Mouse (Mus musculus): ENCODE data around the gene BC048562. TPM values are rescaled to one million over a fixed set of nuclear protein-coding genes. Genes with fewer than 3 reads are reported as not detected.

BC048562 gene
- polyA plus RNA-seq (2015; fragmentation: Nextera tagmentation; extraction: Ambion mirVana): not detected in 2 replicates

DNA sequence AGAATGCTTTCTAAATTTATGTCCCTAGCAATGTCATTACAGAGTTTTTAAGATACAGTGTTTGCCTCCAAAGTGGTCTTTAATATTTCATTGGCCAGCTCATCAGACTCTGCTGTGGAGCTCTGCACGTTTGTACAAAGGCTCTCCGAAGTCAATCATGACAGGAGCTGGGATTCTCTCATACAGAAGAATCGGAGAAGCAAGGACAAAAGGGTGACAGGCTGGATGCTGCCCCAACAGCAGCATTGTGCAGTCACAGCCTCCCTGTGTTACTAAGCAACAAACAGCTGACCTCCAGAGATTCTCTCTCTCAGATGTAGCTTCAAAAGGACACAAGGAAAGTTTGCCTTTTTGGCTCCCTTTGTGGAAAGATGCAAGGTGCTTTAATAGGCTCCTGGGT lies at the start of gene BC048562:
Gene BC048562, plus strand, starts transcription at position 301 of the 400 bp plus-strand sequence.
- Histone ChIP-seq H3K27ac (ENCODE audit: low read length) (no peak within 1 kb of the TSS), H3K4me3 (replicated peaks; ENCODE audit: low read length) (no peak within 1 kb of the TSS), H3K4me2 (ENCODE audit: low read depth, low read length) (no peak within 1 kb of the TSS), H3K4me1 (ENCODE audit: control insufficient read depth, insufficient read depth, low read length) (peaks cover 7% of the 10 kb centered on the region; the same call in 1 of the 2 replicates), H3K27me3 (ENCODE audit: control insufficient read depth, insufficient read depth, low read length) (no peaks in the 10 kb centered on the region), H3K36me3 (ENCODE audit: control insufficient read depth, insufficient read depth, low read length) (no peaks in the 10 kb centered on the region), H3K9ac (ENCODE audit: low read length) (no peak within 1 kb of the TSS), H3K9me3 (replicated peaks; ENCODE audit: control insufficient read depth, low read length) (no peaks in the 10 kb centered on the region)
- ATAC-seq (ENCODE audit: insufficient read depth, low FRiP score): no peak
- 70% methylated on average over 3 of the region's 3 CpGs for WGBS

- Histone ChIP-seq H3K4me3 (replicated peaks; ENCODE audit: low read length) (no peak overlapping the region), H3K9me3 (replicated peaks; ENCODE audit: control insufficient read depth, low read length) (no peaks in the 10 kb centered on the region), H3K9ac (ENCODE audit: low read length) (no peak overlapping the region), H3K4me2 (ENCODE audit: low read depth, low read length) (no peak overlapping the region), H3K27me3 (ENCODE audit: control insufficient read depth, insufficient read depth, low read length) (no peaks in the 10 kb centered on the region), H3K36me3 (ENCODE audit: control insufficient read depth, insufficient read depth, low read length) (peaks cover 21% of the 10 kb centered on the region), H3K4me1 (ENCODE audit: control insufficient read depth, insufficient read depth, low read length) (no peaks in the 10 kb centered on the region), H3K27ac (ENCODE audit: low read length) (no peak overlapping the region)
- WGBS: 87% methylated on average over 4 of the region's 4 CpGs
- no peak for ATAC-seq (ENCODE audit: insufficient read depth, low FRiP score)
These were observed 49.5 kb upstream of the BC048562 start for GRCm38 (mm10) chr9:108386816-108387215.

DNA sequence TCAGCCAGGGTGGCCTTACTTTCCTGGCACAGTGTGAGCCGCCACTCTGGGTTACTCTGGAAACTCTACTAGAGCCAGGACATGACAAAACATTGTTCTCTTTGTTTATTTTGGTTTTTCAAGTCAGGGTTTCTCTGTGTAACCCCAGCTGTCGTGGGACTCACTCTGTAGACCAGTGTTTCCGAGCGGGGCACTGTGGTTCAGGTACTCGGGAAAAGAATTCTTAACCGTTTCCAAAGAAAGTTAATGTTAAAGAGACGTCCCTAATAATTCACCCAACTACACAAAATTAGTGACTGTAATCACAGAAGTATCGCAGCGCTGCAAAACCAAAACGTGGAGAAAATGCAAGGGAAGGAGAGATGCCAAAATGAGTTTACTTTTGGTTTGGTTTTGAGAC lies 47.7 kb upstream of the BC048562 start:
- H3K4me1 ChIP-seq (ENCODE audit: control insufficient read depth, insufficient read depth, low read length): no peaks in the 10 kb centered on the region
- no peak for ATAC-seq (ENCODE audit: insufficient read depth, low FRiP score)
- no peak overlapping the region; the same call in 1 of the 2 replicates for H3K9ac ChIP-seq (ENCODE audit: low read length)
- H3K36me3 ChIP-seq (ENCODE audit: control insufficient read depth, insufficient read depth, low read length): peaks cover 31% of the 10 kb centered on the region
- no peaks in the 10 kb centered on the region for H3K9me3 ChIP-seq (replicated peaks; ENCODE audit: control insufficient read depth, low read length)
- H3K27ac ChIP-seq (ENCODE audit: low read length): no peak overlapping the region
- 80% methylated on average over 10 of the region's 10 CpGs for WGBS
- H3K27me3 ChIP-seq (ENCODE audit: control insufficient read depth, insufficient read depth, low read length): no peaks in the 10 kb centered on the region
- no peak overlapping the region for H3K4me2 ChIP-seq (ENCODE audit: low read depth, low read length)
- no peak overlapping the region for H3K4me3 ChIP-seq (replicated peaks; ENCODE audit: low read length)

- ATAC-seq (ENCODE audit: insufficient read depth, low FRiP score): no peak
- Histone ChIP-seq H3K9ac (ENCODE audit: low read length) (no peak overlapping the region), H3K4me3 (replicated peaks; ENCODE audit: low read length) (no peak overlapping the region), H3K36me3 (ENCODE audit: control insufficient read depth, insufficient read depth, low read length) (peaks cover 31% of the 10 kb centered on the region), H3K27me3 (ENCODE audit: control insufficient read depth, insufficient read depth, low read length) (no peaks in the 10 kb centered on the region), H3K4me2 (ENCODE audit: low read depth, low read length) (no peak overlapping the region), H3K27ac (ENCODE audit: low read length) (no peak overlapping the region), H3K9me3 (replicated peaks; ENCODE audit: control insufficient read depth, low read length) (no peaks in the 10 kb centered on the region), H3K4me1 (ENCODE audit: control insufficient read depth, insufficient read depth, low read length) (no peaks in the 10 kb centered on the region)
- WGBS: 77% methylated on average over 6 of the region's 6 CpGs
These were observed 47.1 kb upstream of the BC048562 start for GRCm38 (mm10) chr9:108389220-108389619.

- H3K27ac ChIP-seq (ENCODE audit: low read length): no peak within 1 kb of the TSS
- no peak within 1 kb of the TSS for H3K4me2 ChIP-seq (ENCODE audit: low read depth, low read length)
- no peaks in the 10 kb centered on the region for H3K27me3 ChIP-seq (ENCODE audit: control insufficient read depth, insufficient read depth, low read length)
- H3K4me3 ChIP-seq (replicated peaks; ENCODE audit: low read length): no peak within 1 kb of the TSS
- WGBS: 73% methylated on average over 18 of the region's 18 CpGs
- ATAC-seq (ENCODE audit: insufficient read depth, low FRiP score): peak; percentile 25; the same call in 1 of the 2 replicates
- peaks cover 23% of the 10 kb centered on the region for H3K36me3 ChIP-seq (ENCODE audit: control insufficient read depth, insufficient read depth, low read length)
- no peaks in the 10 kb centered on the region for H3K9me3 ChIP-seq (replicated peaks; ENCODE audit: control insufficient read depth, low read length)
- H3K9ac ChIP-seq (ENCODE audit: low read length): no peak within 1 kb of the TSS
- H3K4me1 ChIP-seq (ENCODE audit: control insufficient read depth, insufficient read depth, low read length): no peaks in the 10 kb centered on the region
These were observed 43.6 kb upstream of the BC048562 start, which contains the start of gene 1700102P08Rik for GRCm38 (mm10) chr9:108392676-108393075. TSS of gene 1700102P08Rik (plus strand) at chr9:108392805.

- WGBS: 95% methylated on average over 6 of the region's 6 CpGs
- H3K9ac ChIP-seq (ENCODE audit: low read length): no peak overlapping the region
These were observed 42.1 kb upstream of the BC048562 start for GRCm38 (mm10) chr9:108394191-108394590.

DNA sequence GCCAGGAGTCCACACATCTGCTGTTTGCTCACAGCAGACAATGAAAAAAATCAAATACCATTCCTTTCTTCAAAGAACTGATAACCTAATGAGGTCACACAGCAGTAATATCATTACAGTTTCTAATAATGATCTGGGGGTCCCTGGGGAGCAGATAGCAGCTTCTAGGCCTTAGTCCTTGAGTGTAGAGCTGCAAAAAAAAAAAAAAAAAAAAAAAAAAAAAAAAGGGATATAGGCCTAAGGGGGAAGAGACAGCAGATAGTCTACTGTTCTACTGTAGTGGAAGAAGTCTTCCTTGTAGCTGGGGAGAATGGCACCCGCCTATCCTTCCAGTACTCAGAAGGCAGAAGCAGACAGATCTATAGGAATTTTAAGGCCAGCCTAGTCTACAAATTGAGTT lies 40.9 kb upstream of the BC048562 start:
- 85% methylated on average over 1 of the region's 1 CpGs for WGBS

More at GRCm38 (mm10) chr9:108394191-108394590, 42.1 kb upstream of the BC048562 start:
- Histone ChIP-seq H3K4me1 (ENCODE audit: control insufficient read depth, insufficient read depth, low read length) (no peaks in the 10 kb centered on the region), H3K4me2 (ENCODE audit: low read depth, low read length) (no peak overlapping the region), H3K27ac (ENCODE audit: low read length) (no peak overlapping the region), H3K9me3 (replicated peaks; ENCODE audit: control insufficient read depth, low read length) (no peaks in the 10 kb centered on the region), H3K4me3 (replicated peaks; ENCODE audit: low read length) (no peak overlapping the region), H3K36me3 (ENCODE audit: control insufficient read depth, insufficient read depth, low read length) (peaks cover 17% of the 10 kb centered on the region), H3K27me3 (ENCODE audit: control insufficient read depth, insufficient read depth, low read length) (no peaks in the 10 kb centered on the region)
- no peak for ATAC-seq (ENCODE audit: insufficient read depth, low FRiP score)

DNA sequence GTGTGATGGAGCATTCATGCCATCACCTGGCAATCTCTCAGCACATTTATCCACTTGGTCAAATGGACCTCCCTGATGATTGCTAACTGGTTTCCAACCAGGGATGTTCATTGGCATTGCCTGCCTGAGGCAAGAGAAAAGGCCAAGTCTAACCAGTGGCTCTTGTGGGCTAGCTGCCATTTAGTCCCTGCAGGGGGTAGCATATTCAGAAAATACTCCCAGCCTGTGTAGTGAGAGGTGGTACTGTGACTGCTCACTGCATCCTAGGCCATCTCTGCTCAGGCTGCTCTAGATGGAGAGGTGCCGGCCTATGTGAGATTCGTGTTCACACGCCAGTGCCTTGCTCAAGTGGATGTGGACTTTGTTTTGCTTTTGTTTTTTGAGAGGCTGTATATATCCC lies 38.0 kb upstream of the BC048562 start:
- Histone ChIP-seq H3K36me3 (ENCODE audit: control insufficient read depth, insufficient read depth, low read length) (peaks cover 1% of the 10 kb centered on the region; the same call in 1 of the 2 replicates), H3K9me3 (replicated peaks; ENCODE audit: control insufficient read depth, low read length) (no peaks in the 10 kb centered on the region), H3K4me1 (ENCODE audit: control insufficient read depth, insufficient read depth, low read length) (no peaks in the 10 kb centered on the region), H3K27me3 (ENCODE audit: control insufficient read depth, insufficient read depth, low read length) (no peaks in the 10 kb centered on the region), H3K4me3 (replicated peaks; ENCODE audit: low read length) (no peak overlapping the region), H3K9ac (ENCODE audit: low read length) (no peak overlapping the region), H3K4me2 (ENCODE audit: low read depth, low read length) (no peak overlapping the region), H3K27ac (ENCODE audit: low read length) (no peak overlapping the region)
- WGBS: 96% methylated on average over 3 of the region's 3 CpGs
- ATAC-seq (ENCODE audit: insufficient read depth, low FRiP score): no peak

More for the DNA sequence above, 40.9 kb upstream of the BC048562 start:
- H3K4me3 ChIP-seq (replicated peaks; ENCODE audit: low read length): no peak overlapping the region
- ATAC-seq (ENCODE audit: insufficient read depth, low FRiP score): no peak
- no peak overlapping the region for H3K27ac ChIP-seq (ENCODE audit: low read length)
- H3K27me3 ChIP-seq (ENCODE audit: control insufficient read depth, insufficient read depth, low read length): no peaks in the 10 kb centered on the region
- no peak overlapping the region for H3K9ac ChIP-seq (ENCODE audit: low read length)
- H3K4me1 ChIP-seq (ENCODE audit: control insufficient read depth, insufficient read depth, low read length): no peaks in the 10 kb centered on the region
- H3K36me3 ChIP-seq (ENCODE audit: control insufficient read depth, insufficient read depth, low read length): peaks cover 17% of the 10 kb centered on the region
- no peak overlapping the region for H3K4me2 ChIP-seq (ENCODE audit: low read depth, low read length)
- H3K9me3 ChIP-seq (replicated peaks; ENCODE audit: control insufficient read depth, low read length): no peaks in the 10 kb centered on the region

GRCm38 (mm10) chr9:108401186-108401960 lies 34.9 kb upstream of the BC048562 start:
- Histone ChIP-seq H3K27me3 (ENCODE audit: control insufficient read depth, insufficient read depth, low read length) (no peaks in the 10 kb centered on the region), H3K36me3 (ENCODE audit: control insufficient read depth, insufficient read depth, low read length) (no peaks in the 10 kb centered on the region), H3K4me1 (ENCODE audit: control insufficient read depth, insufficient read depth, low read length) (no peaks in the 10 kb centered on the region), H3K4me2 (ENCODE audit: low read depth, low read length) (no peak overlapping the region), H3K9me3 (replicated peaks; ENCODE audit: control insufficient read depth, low read length) (no peaks in the 10 kb centered on the region), H3K4me3 (replicated peaks; ENCODE audit: low read length) (no peak overlapping the region), H3K27ac (ENCODE audit: low read length) (peak overlapping the region; percentile 61; the same call in 1 of the 2 replicates), H3K9ac (ENCODE audit: low read length) (no peak overlapping the region)
- ATAC-seq (ENCODE audit: insufficient read depth, low FRiP score): no peak
- 61% methylated on average over 7 of the region's 7 CpGs for WGBS
